Mouse (Mus musculus): Measurements from ENCODE around the gene Ubash3a.
A peak's percentile ranks its signal among the peaks of the same experiment; 100 is the strongest.

The Ubash3a gene

GRCm38 (mm10) chr17:31216068-31216955, 8.6 kb downstream of the Ubash3a start:
- no peak for DNase-seq

GRCm38 (mm10) chr17:31222810-31223310, 15.2 kb downstream of the Ubash3a start:
- DNase-seq = peak; percentile 46

GRCm38 (mm10) chr17:31223835-31224234, 16.2 kb downstream of the Ubash3a start:
- peak; percentile 59 for DNase-seq

GRCm38 (mm10) chr17:31224591-31224990, 16.9 kb downstream of the Ubash3a start:
- DNase-seq = peak; percentile 56

- DNase-seq = no peak
Observed at GRCm38 (mm10) chr17:31226368-31226767, 18.7 kb downstream of the Ubash3a start.

GRCm38 (mm10) chr17:31226931-31227330, 19.3 kb downstream of the Ubash3a start:
- no peak for DNase-seq

GRCm38 (mm10) chr17:31231780-31232179, 24.1 kb downstream of the Ubash3a start:
- DNase-seq = no peak

GRCm38 (mm10) chr17:31232251-31233010, 24.8 kb downstream of the Ubash3a start:
- no peak for DNase-seq

GRCm38 (mm10) chr17:31235915-31236314, 28.2 kb downstream of the Ubash3a start:
- DNase-seq = peak; percentile 60

GRCm38 (mm10) chr17:31238234-31239020, 30.8 kb downstream of the Ubash3a start:
- no peak for DNase-seq

- no peak for DNase-seq
Observed at GRCm38 (mm10) chr17:31241156-31241555, 33.5 kb downstream of the Ubash3a start.

- peak; percentile 83 for DNase-seq
Observed at GRCm38 (mm10) chr17:31242764-31243163, 35.1 kb downstream of the Ubash3a start.

- no peak for DNase-seq
Observed at GRCm38 (mm10) chr17:31245321-31245720, 37.6 kb downstream of the Ubash3a start.

- no peak for DNase-seq
Observed at GRCm38 (mm10) chr17:31247144-31247543, 39.5 kb downstream of the Ubash3a start.

GRCm38 (mm10) chr17:31253951-31254350, 46.3 kb downstream of the Ubash3a start:
- DNase-seq = no peak

- peak; percentile 81 for DNase-seq
Observed at GRCm38 (mm10) chr17:31254463-31254931, 46.8 kb downstream of the Ubash3a start.

- no peak for DNase-seq
Observed at GRCm38 (mm10) chr17:31257149-31257548, 49.5 kb downstream of the Ubash3a start.

- DNase-seq = no peak
Observed at GRCm38 (mm10) chr17:31257898-31258297, 50.2 kb downstream of the Ubash3a start.

GRCm38 (mm10) chr17:31258310-31258865, 50.7 kb downstream of the Ubash3a start:
- DNase-seq = no peak

- DNase-seq = no peak
Observed at GRCm38 (mm10) chr17:31259145-31259544, 51.5 kb downstream of the Ubash3a start.

- DNase-seq = peak; percentile 72
Observed at GRCm38 (mm10) chr17:31259825-31260224, 52.2 kb downstream of the Ubash3a start.

- DNase-seq = peak; percentile 56
Observed at GRCm38 (mm10) chr17:31260430-31260829, 52.8 kb downstream of the Ubash3a start.
